Mouse (Mus musculus): ENCODE measurements around the gene Swap70.

The Swap70 gene

GRCm38 (mm10) chr7:110302886-110303285 is 81.4 kb downstream of the Swap70 start:
- no peak for DNase-seq (ENCODE audit: low spot score in 2 of 2)

- no peak for DNase-seq (ENCODE audit: low spot score in 2 of 2)
These were observed 84.0 kb downstream of the Swap70 start for GRCm38 (mm10) chr7:110305486-110305885.

- DNase-seq (ENCODE audit: low spot score in 2 of 2): no peak
These were observed 84.8 kb downstream of the Swap70 start for GRCm38 (mm10) chr7:110306281-110306680.

DNA sequence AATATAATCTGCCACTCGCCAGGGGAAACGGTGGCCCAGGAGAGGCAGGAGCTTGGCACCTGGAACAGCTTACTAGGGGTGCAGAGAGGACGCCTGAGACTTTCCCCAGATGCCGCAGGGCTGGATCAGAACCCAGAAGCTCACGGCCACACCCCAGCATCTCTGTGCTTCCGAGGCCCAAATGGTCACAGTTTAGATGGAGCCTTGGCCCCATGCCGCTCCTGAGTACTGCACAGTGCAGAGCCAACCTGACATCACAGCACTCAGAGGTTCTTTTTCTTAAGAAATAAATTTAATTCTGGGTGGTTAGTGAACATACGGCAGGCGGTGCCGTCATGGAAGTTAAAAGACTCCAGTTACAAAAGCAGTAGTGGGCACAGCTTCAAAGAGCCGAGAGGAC is 86.2 kb downstream of the Swap70 start:
- DNase-seq (ENCODE audit: low spot score in 2 of 2): no peak

- no peak for DNase-seq (ENCODE audit: low spot score in 2 of 2)
These were observed 87.7 kb downstream of the Swap70 start for GRCm38 (mm10) chr7:110309246-110309645.

DNA sequence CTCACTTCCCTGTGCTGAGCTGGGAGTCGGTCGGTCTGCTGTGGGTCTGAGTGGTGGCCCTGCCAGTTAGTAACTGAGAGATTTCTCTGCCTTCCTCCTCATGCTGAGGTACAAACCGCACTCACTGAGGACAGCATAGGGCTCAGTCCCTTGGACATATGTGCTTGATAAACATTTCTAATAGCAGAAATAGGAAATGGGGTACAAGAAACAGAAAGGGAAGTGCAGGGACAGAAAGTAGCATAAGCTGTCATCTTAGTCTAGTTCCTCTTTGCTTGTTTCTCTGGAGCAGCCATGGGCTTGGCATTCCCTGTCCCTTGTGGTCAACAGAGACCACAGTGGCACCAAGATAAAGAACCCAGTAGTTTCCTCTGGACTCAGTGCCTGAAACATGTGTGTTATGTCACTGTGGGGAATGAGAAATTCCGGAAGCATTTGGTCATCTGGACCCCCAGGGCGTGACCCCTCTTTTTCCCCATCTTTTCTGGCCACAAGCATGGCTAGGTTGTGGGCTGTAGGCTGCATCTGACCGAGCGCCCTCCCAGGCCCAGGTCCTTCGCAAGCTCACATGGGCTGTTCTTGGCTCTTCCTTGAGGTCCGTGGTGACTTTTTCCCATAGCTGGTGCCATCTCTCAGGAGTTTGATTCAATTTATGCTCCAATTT is 92.0 kb downstream of the Swap70 start:
- no peak for DNase-seq (ENCODE audit: low spot score in 2 of 2)

DNA sequence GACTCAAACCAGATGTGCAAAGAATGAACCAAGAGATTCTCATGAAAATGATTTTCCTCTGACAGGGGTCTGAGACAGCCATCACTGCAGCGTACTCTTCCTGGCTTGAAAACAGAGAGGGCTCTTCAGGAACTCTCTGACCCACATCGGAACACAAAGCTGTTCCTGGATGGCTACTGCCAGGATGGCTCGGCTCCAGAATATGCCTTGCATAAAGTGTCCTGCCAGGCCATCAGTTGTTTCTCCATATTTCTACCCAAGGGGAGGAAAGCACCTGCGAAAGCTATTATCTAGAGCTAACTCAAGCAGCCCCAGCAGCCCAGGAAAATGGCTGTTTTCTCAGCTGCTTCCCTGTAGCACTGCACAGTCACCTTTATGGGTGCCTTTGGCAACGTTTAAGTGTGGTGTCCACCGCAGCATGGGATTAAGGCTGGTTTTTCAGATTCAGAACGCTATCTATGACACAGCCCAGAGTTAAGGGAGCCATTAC is 92.9 kb downstream of the Swap70 start:
- no peak for DNase-seq (ENCODE audit: low spot score in 2 of 2)

- no peak for DNase-seq (ENCODE audit: low spot score in 2 of 2)
These were observed 93.8 kb downstream of the Swap70 start for GRCm38 (mm10) chr7:110315352-110315751.

DNA sequence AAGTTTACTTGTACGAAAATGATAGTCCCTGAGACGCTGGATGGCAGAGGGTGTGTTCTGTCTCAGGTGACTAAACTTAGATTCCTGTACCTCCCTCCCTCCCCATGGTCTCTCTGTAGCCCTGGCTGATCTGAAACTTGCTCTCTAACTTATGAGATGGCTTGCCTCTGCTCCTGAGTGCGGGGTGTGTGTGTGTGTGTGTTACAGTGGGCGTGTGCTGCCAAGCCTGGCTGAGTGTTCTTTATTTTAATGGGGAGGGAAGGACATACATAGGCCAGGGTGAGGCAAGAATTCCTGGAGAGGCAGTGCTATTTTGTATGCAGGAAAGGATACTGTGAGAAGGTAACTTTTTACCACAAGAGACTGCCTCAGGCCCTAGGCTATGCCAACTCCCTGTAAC is 95.9 kb downstream of the Swap70 start:
- no peak for DNase-seq (ENCODE audit: low spot score in 2 of 2)

GRCm38 (mm10) chr7:110318971-110319519 is 97.5 kb downstream of the Swap70 start:
- no peak for DNase-seq (ENCODE audit: low spot score in 2 of 2)

DNA sequence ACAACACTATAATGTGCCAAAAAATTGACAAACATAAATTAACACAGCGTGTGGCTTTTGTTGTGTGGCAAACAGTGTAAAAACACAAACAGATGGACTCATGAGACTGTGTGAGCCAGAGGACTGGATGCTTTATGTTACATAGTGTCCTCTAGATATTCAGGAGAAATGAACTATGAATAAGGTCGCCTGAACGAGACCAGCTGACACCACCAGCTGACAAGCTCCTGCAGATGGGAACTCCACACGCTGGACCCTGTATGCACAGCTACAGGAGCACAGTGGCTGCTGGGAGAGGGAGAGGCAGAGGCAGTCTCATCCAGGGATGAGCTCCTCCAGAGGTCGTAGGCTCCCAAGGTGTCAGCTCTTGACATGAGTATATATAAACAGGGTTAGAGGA is 99.6 kb downstream of the Swap70 start:
- DNase-seq (ENCODE audit: low spot score in 2 of 2): no peak

DNA sequence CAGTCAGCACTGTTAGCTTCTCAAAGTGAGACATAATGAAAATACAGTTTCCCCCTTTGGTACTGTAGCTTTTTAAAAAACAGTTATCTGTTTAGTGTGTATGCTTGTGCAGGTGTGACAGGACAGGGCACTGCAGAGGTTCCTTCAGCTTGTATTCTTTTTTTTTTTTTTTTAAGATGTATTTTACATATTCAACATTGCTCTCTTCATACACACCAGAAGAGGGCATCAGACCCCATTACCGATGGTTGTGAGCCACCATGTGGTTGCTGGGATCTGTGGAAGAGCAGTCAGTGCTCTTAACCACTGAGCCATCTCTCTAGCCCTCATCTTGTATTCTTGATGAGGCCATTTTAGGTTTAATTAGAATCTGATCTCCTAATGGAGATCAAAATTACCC is 103.3 kb downstream of the Swap70 start:
- DNase-seq (ENCODE audit: low spot score in 2 of 2): no peak

DNA sequence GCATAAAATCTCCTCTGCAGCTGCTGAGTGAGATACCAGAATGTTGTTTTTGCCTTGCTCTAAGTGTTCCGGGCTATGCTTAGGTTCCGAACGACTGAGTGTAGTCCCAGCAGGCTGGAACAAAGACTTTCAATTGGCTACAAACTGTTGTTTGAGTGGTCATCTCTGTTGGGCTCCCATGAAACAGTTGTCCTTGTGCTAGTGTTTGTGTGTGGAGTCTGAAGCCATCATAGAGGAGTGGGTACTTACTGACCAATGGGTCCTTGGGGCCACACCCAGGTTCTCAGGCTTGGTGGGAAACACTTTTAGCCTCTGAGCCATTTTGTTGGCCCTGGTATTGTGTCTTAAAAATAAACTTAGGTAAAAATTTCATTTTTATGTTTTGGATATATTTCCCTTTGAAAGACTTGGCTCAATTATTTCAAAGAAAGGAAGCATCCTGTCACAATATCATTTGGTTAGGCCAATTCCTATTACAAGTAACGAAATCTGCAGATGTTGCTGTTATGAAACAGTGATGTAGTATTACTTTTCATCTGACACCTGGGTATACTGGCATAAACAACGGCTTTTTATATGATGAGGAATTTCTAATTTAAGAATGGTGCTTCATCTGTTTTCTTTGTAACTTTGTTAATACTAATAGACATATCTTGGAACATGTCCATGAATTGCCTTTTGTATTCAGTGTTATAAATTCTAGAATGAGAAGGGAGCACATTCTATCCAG is 104.0 kb downstream of the Swap70 start:
- no peak for DNase-seq (ENCODE audit: low spot score in 2 of 2)

Data from frontal cortex, postnatal 25 days (tissue).